In genomic region chr8:105345061-105345975, GRCm38 (mm10) we compare ENCODE assay signal across 8 mouse cellular contexts. TPM values are rescaled to one million over a fixed set of nuclear protein-coding genes. Genes with fewer than 3 reads are reported as not detected.
DNase-seq lines count a peak whose midpoint lies in the region; ATAC-seq lines count a peak whose summit lies in the region.

No protein-coding gene starts in this region.

- peak; percentile 69 for DNase-seq in layer of hippocampus, adult 9-11 months
- DNase-seq in layer of hippocampus, postnatal 14 days (ENCODE audit: low spot score in 2 of 2), result no peak
- DNase-seq in kidney, postnatal 14 days, result peak; percentile 54
- DNase-seq in monocyte, adult 2 months (ENCODE audit: low read depth in 1 of 2, low spot score in 2 of 2), result peak; percentile 55 to 60
- no peak for DNase-seq in ovary, postnatal 14 days (ENCODE audit: low spot score)
- no peak for DNase-seq in spleen, adult 12 weeks (ENCODE audit: low spot score)
- no peak for DNase-seq in spleen, postnatal 14 days (ENCODE audit: low spot score in 2 of 2)

- ATAC-seq in common myeloid progenitor, adult 5-6 weeks (replicated peaks; ENCODE audit: low read depth, poor library complexity, severe bottlenecking), result peak; percentile 43

RNA-seq across cellular contexts. Expression of gene Fhod1, which starts 2.4 kb away (rescaled TPM):
- total RNA-seq in layer of hippocampus, postnatal 14 days (2021), result 1 to 10 TPM; 2.6 to 3.4 TPM
- total RNA-seq in common myeloid progenitor, adult 5-6 weeks (2017), result 4.2 and 7.3 TPM in 2 replicates

RNA-seq across cellular contexts. Expression of gene Slc9a5, which starts 3.3 kb away (rescaled TPM):
- total RNA-seq in layer of hippocampus, postnatal 14 days (2021), result 10 to 100 TPM; 10.7 to 11.9 TPM
- total RNA-seq in common myeloid progenitor, adult 5-6 weeks (2017), result 0.10 and 0.46 TPM in 2 replicates

RNA-seq across cellular contexts. Expression of gene Tmem208, which starts 19.2 kb away (rescaled TPM):
- total RNA-seq in layer of hippocampus, postnatal 14 days (2021), result 10 to 100 TPM; 41.3 to 45.8 TPM
- 21.7 and 28.4 TPM in 2 replicates for total RNA-seq in common myeloid progenitor, adult 5-6 weeks (2017)

RNA-seq across cellular contexts. Expression of gene Lrrc29, which starts 19.2 kb away (rescaled TPM):
- 1 to 10 TPM; 5.0 to 8.3 TPM for total RNA-seq in layer of hippocampus, postnatal 14 days (2021)
- total RNA-seq in common myeloid progenitor, adult 5-6 weeks (2017), result 1.2 and 4.0 TPM in 2 replicates

RNA-seq across cellular contexts. Expression of gene Plekhg4, which starts 27.8 kb away (rescaled TPM):
- total RNA-seq in layer of hippocampus, postnatal 14 days (2021), result 1 to 10 TPM in 1 of 2 experiments, under 1 TPM in 1; 0.81 to 1.2 TPM
- total RNA-seq in common myeloid progenitor, adult 5-6 weeks (2017), result not detected in 2 replicates

Comparison
In these comparisons a context has a peak if more than half of its experiments do, and no peak if none do; other contexts are left out.
1. DNase-seq: peak in layer of hippocampus, adult 9-11 months (single experiment), kidney, postnatal 14 days (single experiment) and monocyte, adult 2 months (2 of 2); none in layer of hippocampus, postnatal 14 days (0 of 2), ovary, postnatal 14 days (single experiment), spleen, adult 12 weeks (single experiment) and spleen, postnatal 14 days (0 of 2).